Mouse (Mus musculus): ENCODE results near the gene Kifc1.
"Not testable (repeated sequence)": the region's sequence is repeated elsewhere in the genome, so short reads cannot be mapped to it uniquely, and the experiment has no call there.

Kifc1 gene

DNA sequence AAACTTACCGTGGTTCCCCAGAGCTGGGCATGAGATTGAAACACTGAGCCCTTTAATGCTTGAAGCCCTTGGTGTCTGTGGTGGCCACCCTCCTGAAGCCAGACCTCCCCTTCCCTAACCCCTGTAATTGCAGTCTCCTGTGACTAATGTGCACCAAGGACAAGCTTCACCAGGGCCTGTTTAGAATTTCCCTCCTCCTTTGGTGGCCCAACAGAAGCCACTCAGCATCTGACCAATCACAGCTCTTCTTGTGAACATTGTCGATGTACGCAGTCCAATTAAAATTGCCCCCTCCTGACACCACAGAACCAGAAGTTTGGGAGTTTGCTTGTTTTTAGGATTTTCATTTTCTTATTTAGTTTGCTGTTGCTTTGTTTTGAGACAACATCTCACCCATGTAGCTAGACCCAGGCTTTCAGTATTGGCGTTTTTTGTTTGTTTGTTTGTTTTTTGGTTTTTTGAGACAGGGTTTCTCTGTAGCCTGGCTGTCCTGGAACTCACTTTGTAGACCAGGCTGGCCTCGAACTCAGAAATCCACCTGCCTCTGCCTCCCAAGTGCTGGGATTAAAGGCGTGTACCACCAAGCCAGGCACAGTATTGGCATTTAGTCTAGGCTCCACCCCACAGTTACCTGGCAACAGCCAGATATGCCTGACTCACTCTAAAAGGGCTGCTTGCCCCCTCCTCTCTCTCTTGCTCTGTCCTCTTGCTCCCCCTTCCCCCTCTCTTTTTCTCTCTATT lies 13.6 kb upstream of the Kifc1 start:
- peak in 1 of 2 experiments; percentile 63 for DNase-seq (ENCODE audit: inconsistent age in 2 of 2, low spot score in 1 of 2)

DNA sequence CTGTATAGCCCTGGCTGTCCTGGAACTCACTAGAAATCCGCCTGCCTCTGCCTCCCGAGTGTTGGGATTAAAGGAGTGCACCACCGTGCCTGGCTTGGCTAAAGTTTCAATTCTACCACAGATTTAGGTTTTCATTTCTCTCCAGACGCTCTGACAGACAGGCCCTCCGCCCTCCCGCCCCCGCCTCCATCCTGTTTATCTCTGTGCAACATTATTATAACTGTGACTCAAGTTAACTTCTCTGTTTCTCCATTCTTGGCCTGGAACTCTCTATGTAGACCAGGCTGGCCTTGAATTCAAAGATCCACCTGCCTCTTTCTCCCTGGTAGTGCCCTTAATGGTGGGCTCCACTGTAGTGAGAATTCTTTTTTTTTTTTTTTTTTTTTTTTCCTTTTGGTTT lies 12.0 kb upstream of the Kifc1 start:
- DNase-seq (ENCODE audit: inconsistent age in 2 of 2, low spot score in 1 of 2), result no peak

DNA sequence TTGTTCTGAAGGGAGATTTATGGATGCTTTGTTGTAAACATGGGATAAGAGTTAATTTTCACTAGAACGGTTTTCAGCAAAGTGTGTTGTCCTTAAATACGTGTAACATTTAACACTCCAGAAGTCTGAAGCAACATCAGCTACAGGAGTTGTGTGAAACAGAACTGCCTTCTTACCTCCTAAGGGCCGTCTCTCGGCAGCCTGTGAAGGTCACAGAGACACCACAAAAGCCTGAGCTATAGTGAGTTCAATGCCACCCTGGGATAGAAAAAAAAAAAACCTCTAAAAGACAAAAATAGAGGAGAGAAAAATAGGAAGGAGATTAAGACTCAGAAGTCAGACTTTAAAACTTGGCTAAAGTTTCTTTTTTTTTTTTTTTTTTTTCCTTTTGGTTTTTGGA lies 11.6 kb upstream of the Kifc1 start:
- DNase-seq (ENCODE audit: inconsistent age in 2 of 2, low spot score in 1 of 2), result no peak

DNA sequence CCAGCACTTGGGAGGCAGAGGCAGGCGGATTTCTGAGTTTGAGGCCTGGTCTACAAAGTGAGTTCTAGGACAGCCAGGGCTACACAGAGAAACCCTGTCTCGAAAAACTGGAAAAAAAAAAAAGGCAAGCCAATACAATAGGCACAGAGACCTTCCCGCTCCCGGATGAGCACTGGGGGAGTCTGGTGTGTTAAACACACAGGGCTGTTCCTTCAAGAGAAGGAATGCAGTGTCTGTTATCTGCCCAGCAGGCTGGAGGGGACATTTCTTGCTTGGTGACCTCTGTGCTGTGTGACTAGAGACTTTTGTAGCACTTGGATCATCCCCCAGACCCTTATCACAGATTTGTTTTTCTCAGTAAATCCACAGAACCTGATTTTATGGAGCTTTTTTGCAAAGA lies 11.2 kb upstream of the Kifc1 start:
- no peak for DNase-seq (ENCODE audit: inconsistent age in 2 of 2, low spot score in 1 of 2)

DNA sequence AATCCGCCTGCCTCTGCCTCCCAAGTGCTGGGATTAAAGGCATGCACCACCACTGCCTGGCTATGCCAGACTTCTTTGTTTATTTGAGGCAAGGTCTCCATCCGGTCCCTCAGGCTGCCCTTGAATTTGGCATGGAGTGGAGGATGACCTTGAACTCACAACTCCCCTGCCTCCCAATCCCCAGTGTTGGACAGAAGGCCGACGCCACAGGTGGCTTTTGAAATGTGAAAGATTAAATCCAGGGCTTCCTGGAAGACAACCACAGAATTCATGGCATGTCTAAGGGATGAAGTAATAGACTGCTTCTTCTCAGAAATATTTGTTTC lies 10.5 kb upstream of the Kifc1 start:
- no peak for DNase-seq (ENCODE audit: inconsistent age in 2 of 2, low spot score in 1 of 2)

DNA sequence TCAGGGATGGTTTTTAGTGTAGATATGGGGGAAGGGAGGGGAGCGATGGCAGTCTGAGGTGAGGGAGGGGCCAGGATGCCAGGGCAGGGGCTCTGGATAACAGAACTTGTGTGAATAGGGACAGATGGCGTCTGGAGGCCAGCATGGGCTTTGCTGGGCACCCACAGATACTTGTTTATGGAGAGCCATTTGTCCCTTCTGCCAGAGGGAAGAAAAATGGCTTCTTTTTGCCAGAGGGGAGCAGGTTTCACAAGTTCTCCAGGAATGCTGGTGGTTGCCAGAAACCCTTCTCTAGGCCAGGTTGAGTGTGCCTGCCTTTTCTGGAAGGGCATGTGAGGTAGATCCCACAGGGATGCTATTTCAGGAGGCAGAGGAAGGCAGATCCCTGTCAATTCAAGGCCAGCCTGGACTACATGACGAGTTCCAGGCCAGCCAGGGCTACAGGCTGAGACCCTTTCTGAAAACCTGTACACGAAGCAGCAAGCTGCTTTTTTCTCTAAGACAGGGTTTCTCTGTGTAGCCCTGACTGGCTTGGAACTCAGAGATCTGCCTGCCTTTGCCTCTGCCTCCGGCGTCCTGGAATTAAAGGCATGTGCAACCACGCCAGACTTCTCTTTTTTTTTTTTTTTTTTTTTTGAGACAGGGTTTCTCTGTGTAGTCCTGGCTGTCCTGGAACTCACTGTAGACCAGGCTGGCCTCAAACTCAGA lies 10.0 kb upstream of the Kifc1 start:
- no peak for DNase-seq (ENCODE audit: inconsistent age in 2 of 2, low spot score in 1 of 2)

DNA sequence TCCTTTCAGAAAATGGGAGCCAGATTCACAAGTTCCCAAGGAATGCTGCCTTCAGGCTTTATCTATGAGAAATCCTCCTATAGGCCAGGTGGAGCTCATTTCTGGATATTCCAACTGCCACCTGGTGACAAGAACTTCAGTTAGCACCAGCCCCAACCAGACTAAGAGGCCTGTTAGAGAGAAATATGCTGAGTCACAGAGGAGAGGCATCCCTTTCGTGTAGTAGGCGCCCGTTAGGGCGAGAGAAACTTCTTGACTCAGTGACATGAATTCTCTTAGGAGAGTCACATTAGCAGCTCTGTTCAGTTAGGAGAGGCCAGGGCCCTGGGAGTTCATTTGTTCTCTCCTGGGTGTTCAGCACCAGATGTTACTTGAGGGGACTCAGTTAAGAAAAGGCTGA lies 9.2 kb upstream of the Kifc1 start:
- no peak for DNase-seq (ENCODE audit: inconsistent age in 2 of 2, low spot score in 1 of 2)

DNA sequence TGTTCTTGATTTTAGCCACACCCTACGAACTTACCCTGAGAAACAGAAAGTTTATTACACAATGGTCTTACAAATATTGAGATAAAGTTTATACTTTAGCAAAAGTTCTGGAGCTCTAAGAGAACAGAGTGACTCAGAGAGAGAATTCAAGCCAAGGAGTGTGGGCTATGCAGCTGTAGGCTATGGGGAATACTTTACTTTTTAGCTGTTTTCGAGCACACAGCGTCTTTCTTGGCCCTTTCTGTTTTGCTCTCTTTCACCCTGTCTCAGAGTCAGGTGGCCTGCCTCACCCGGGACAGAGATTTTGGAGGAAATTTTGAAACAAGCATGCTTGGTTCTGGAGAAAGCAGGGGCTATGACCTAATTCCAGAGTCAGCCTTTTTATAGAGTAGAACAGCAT lies 7.7 kb upstream of the Kifc1 start:
- not testable (repeated sequence) for DNase-seq (ENCODE audit: inconsistent age in 2 of 2, low spot score in 1 of 2)

DNA sequence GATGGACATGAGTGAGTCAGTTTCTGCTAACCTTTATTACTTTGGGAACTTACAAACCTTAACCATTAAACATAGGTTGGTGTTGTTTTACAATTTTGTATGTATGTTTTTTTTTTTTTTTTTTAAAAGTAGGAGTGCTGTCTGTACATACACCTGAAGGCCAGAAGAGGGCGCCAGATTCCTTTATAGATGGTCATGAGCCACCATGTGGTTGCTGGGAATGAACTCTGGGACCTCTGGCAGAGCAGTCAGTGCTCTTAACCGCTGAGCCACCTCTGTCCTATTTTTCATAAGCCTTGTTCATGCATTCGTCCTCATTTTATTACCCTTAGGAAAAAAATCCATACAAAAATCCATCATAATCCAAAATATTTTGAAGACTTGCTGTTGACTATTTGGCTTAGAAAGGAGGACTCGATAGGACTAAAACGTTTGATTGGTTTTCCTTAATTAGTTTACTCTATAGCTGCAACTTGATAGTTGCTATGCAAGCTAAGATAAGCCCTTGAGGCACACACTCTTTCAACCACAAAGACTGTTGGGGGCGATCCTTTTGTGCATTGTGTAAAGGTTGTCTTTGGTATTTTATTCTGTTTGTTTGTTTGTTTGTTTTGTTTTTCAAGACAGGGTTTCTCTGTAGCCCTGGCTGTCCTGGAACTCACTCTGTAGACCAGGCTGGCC lies 6.8 kb upstream of the Kifc1 start:
- DNase-seq (ENCODE audit: inconsistent age in 2 of 2, low spot score in 1 of 2), result peak in 1 of 2 experiments; percentile 66

DNA sequence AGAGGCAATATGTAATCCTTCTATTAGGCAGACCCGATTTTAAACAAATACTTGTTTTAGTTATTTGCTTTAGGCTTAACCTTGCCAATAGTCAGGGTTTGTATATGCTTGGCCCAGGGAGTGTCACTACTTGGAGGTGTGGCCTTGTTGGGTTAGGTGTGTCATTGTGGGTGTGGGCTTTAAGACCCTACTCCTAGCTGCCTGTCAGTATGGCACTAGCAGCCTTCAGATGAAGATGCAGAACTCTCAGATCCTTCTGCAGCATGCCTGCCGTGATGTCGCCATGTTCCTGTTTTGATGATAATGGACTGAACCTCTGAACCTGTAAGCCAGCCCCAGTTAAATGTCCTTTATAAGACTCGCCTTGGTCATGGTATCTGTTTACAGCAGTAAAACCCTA lies 2.5 kb upstream of the Kifc1 start:
- DNase-seq (ENCODE audit: inconsistent age in 2 of 2, low spot score in 1 of 2), result not testable (repeated sequence)

DNA sequence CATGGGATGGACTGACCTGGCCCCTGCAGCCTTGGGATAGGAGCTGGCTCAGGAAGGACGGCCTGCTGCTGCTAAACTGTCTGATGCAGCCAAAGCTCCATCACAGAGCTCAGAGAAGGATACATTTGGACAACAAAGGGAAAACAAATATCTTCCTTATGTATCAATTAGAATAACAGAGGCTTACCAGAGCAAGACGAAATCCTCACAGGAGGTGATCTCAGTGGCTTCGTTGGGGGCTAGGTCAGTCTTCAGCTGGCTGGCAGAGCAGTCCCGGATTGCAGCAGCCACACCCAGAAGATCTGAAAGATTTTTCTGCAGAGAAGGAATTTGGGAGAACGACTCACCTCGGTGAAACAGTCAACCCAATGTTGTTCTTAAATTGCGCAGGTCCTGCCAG lies 2.0 kb upstream of the Kifc1 start:
- no peak for DNase-seq (ENCODE audit: inconsistent age in 2 of 2, low spot score in 1 of 2)

DNA sequence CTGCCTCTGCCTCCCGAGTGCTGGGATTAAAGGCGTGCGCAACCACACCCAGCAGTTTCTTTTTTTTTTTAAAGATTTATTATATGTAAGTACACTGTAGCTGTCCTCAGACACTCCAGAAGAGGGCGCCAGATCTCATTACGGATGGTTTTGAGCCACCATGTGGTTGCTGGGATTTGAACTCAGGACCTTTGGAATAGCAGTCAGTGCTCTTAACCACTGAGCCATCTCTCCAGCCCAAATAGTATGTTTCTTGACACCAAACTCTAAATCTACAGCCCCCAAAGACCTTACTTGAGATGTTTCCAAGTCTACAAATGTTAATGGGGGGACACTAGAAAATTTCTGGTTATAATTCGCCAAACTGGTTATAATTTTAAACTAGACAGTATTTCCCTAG lies 1.4 kb upstream of the Kifc1 start:
- not testable (repeated sequence) for DNase-seq (ENCODE audit: inconsistent age in 2 of 2, low spot score in 1 of 2)

DNA sequence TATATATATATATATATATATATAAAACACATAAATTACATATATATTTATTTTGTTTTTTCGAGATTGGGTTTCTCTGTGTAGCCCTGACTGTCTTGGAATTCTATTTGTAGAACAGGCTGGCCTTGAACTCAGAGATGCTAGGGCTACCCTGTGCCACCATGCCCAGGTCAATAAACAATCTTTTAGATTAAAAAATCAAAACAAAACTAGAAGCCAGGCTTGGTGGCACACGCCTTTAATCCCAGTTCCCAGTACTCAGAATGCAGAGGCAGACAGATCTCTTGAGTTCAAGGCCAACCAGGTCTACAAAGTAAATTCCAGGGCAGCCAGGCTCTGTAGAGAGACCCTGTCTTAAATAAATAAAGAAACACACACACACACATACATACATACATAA lies 896 bp upstream of the Kifc1 start:
- DNase-seq (ENCODE audit: inconsistent age in 2 of 2, low spot score in 1 of 2), result no peak

DNA sequence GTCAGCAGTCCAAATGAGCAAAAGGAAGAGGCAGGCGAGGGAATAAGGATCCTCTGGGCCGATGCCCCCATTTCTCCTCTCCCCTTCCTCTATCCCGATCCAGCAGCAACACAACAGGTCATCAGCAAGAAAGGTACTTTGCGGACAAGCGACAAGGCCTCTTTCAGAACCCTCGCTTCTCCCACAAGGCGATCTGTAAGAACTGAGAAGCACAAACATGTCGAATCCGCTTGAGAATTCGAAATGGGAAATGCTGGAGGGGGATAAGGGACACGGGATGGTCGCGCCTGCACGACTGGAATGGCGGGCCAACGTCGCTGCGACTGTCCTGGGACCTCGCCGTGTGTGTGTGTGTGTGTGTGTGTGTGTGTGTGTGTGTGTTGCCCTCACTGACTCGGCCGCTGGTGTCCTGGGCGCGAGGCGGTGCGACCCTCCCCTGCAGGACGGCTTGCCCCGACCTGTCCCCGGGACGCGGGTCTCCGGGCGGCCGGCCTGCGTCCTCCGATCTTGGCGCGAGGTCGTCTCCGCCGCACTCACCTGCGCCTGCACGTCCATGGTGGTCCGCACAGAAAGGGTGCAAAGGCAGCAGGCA lies 424 bp downstream of the Kifc1 start:
- DNase-seq (ENCODE audit: inconsistent age in 2 of 2, low spot score in 1 of 2), result not testable (repeated sequence)

DNA sequence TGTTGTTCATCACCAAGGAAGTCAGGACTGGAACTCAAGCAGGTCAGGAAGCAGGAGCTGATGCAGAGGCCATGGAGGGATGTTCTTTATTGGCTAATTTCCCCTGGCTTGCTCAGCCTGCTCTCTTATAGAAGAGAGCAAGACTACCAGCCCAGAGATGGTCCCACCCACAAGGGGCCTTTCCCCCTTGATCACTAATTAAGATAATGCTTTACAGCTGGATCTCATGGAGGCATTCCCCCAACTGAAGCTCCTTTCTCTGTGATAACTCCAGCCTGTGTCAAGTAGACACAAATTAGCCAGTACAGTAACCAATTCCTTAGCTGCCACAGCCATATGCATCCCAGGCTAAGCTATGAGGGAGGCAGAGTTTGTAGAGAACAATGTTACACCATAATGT lies 2.2 kb downstream of the Kifc1 start:
- DNase-seq (ENCODE audit: inconsistent age in 2 of 2, low spot score in 1 of 2), result not testable (repeated sequence)

DNA sequence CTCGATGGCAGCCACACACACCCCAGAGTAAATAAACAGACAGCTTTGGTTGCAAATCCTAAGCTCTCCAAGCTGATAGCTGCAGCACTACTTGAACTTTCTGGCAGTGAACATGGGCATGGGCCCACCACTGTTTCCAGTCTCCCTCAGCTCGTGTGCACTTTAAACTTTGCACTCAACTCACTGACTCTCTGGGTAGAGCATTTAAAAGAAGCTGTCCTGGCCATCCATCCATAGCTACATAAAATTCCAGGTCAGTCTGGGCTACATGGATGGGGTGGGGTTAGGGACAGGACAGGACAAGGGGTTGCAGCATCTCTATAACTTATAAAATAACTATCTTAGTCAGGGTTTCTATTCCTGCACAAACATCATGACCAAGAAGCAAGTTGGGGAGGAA lies 2.7 kb downstream of the Kifc1 start:
- not testable (repeated sequence) for DNase-seq (ENCODE audit: inconsistent age in 2 of 2, low spot score in 1 of 2)

DNA sequence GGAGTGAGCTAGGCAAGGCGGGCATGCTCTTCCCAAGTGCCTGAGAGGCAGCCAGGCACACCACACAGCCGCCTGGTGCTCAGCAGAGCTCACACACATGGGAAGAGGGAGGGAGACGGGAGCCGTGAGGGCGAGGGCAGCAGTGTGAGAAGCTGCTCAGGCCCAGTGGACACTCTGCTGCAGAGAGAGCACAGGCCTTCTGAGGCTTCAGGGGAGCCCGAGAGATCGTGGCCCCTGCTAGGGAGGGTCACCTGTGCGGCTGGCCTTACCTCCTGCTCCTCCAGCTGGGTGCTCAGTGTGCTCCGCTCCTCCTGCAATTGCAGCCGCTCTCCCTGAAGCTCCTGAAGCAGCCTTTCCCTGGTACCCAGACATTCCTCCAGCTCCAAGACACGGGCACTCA lies 6.1 kb downstream of the Kifc1 start:
- DNase-seq (ENCODE audit: inconsistent age in 2 of 2, low spot score in 1 of 2), result not testable (repeated sequence)

DNA sequence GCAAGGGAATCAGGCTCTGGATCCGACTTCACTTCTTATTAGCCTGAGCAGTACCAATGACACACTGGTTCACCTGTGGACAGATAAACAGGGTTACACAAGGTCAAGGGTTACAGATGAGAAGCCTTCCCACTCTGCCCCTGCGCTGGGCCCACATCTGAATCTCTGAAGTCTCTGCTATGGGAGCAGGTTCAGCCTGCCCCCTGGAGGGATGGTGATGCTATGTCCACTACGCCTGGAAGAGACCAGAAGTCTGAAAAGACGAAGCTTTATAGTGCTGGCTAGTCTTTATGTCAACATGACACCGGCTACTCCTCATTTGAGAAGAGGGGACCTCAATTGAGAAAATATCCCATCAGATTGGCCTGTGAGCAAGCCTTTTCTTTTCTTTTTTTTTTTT lies 14.7 kb downstream of the Kifc1 start:
- peak in 1 of 2 experiments; percentile 51 for DNase-seq (ENCODE audit: inconsistent age in 2 of 2, low spot score in 1 of 2)

DNA sequence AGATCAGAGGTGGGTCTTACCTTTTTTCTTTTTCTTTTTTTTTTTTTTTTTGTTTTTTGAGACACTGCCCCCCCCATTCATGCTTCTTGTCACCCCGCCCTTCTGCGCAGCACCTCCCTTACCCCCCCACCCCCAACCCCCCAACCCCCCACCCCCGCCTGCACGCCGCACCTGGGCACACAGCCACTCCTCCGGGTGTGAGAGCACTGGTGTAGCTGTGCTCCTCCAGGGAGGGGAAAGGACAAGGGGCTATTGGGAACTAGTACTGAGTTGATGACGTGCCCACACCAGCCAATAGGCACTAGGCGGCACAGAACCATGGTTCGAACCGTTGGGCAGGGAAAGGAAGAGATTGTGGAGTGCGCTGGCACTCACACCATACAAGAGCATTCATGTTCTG lies 16.1 kb downstream of the Kifc1 start:
- no peak for DNase-seq (ENCODE audit: inconsistent age in 2 of 2, low spot score in 1 of 2)

DNA sequence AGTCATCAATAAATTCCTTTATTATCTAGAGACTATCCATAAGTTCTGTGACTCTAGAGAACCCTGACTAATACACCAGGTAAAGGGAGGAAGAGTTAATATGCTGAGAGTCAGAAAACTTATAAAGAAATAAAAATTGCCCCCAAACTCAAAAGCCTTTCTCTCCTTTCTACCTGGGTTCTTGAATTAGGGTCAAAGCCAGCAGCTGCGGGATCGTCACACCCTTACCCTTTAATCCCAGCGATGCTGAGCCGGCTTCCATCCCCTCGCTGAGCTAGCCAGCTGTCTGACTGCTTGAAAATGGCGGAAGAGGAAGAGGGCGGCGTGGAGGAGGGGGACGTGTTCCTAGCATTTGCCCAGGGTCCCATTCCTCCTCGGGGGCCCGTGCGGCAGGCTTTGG lies 16.9 kb downstream of the Kifc1 start, which contains the start of gene Gm7029:
Gene Gm7029 (plus strand): TSS at position 301 of the 400 bp plus-strand sequence.
- DNase-seq (ENCODE audit: inconsistent age in 2 of 2, low spot score in 1 of 2), result not testable (repeated sequence)

DNA sequence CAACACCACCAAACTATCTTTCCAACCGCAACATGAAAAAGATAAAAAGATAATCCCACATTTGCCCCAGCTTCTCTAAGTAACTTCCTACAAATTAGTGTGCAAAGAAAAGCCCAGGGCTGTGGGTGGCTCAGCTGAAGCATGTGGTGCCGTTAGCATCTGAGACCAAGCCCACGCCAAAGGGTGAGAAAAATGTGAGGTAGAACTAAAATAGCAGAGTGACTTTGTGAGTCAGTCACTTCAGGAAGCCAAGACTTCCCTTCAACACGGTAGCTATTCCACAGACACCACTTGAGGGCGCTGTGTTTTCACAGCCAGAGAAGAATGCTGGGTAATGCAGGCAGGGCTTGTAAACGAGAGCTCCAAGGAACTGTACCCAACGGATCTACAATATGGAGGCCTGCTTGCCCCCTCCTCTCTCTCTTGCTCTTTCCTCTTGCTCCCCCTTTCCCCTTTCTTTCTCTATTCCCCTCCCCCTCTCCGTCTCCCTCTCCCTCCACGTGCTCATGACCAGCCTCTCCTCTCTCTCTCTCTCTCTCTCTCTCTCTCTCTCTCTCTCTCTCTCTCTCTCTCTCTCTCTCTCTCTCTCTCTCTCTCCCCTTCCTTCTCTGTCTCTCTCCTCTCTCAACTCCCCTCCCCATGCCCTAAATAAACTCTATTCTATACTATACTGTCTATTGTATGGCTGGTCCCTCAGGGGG lies 25.0 kb downstream of the Kifc1 start:
- peak; percentile 63 to 84 for DNase-seq (ENCODE audit: inconsistent age in 2 of 2, low spot score in 1 of 2)

Measured in adrenal gland, adult (tissue).